Mouse (Mus musculus): ENCODE measurements around the gene Snx13. TPM values are rescaled to one million over a fixed set of nuclear protein-coding genes. Genes with fewer than 3 reads are reported as not detected.

Gene Snx13
- 5.3 and 7.4 TPM in 2 replicates for polyA plus RNA-seq (2012; rRNA removed)

GRCm38 (mm10) chr12:35046999-35047319 is at the start of gene Snx13:
Gene Snx13 (plus strand): TSS chr12:35047186.
- WGBS: under 1% methylated on average over 51 of the region's 51 CpGs
- no peak for DNase-seq (ENCODE audit: low read depth, low spot score)

- DNase-seq (ENCODE audit: low read depth, low spot score): peak; percentile 64
- 21% methylated on average over 3 of the region's 3 CpGs for WGBS
These were observed 49.3 kb upstream of the Snx13 start for GRCm38 (mm10) chr12:34997597-34998182.

GRCm38 (mm10) chr12:34998778-34999467 is 48.1 kb upstream of the Snx13 start:
- 85% methylated on average over 12 of the region's 12 CpGs for WGBS
- DNase-seq (ENCODE audit: low read depth, low spot score): no peak

GRCm38 (mm10) chr12:35000323-35000722 is 46.7 kb upstream of the Snx13 start:
- WGBS: 65% methylated on average over 4 of the region's 4 CpGs
- no peak for DNase-seq (ENCODE audit: low read depth, low spot score)

GRCm38 (mm10) chr12:35005748-35006147 is 41.2 kb upstream of the Snx13 start:
- DNase-seq (ENCODE audit: low read depth, low spot score): no peak

GRCm38 (mm10) chr12:35007851-35008250 is 39.1 kb upstream of the Snx13 start:
- WGBS: 95% methylated on average over 1 of the region's 1 CpGs
- no peak for DNase-seq (ENCODE audit: low read depth, low spot score)

- 69% methylated on average over 11 of the region's 11 CpGs for WGBS
- no peak for DNase-seq (ENCODE audit: low read depth, low spot score)
These were observed 38.4 kb upstream of the Snx13 start for GRCm38 (mm10) chr12:35008340-35009137.

GRCm38 (mm10) chr12:35011462-35011861 is 35.5 kb upstream of the Snx13 start:
- DNase-seq (ENCODE audit: low read depth, low spot score): no peak
- WGBS: 80% methylated on average over 1 of the region's 1 CpGs

- WGBS: 81% methylated on average over 2 of the region's 2 CpGs
These were observed 33.0 kb upstream of the Snx13 start for GRCm38 (mm10) chr12:35013950-35014349.

GRCm38 (mm10) chr12:35016056-35016455 is 30.9 kb upstream of the Snx13 start:
- no peak for DNase-seq (ENCODE audit: low read depth, low spot score)
- WGBS: 31% methylated on average over 3 of the region's 3 CpGs

More at GRCm38 (mm10) chr12:35013950-35014349, 33.0 kb upstream of the Snx13 start:
- DNase-seq (ENCODE audit: low read depth, low spot score): no peak

- WGBS: 36% methylated on average over 9 of the region's 9 CpGs
- peak; percentile 90 for DNase-seq (ENCODE audit: low read depth, low spot score)
These were observed 30.3 kb upstream of the Snx13 start for GRCm38 (mm10) chr12:35016481-35017250.

GRCm38 (mm10) chr12:35018679-35019237 is 28.2 kb upstream of the Snx13 start:
- WGBS: 66% methylated on average over 9 of the region's 9 CpGs

GRCm38 (mm10) chr12:35021285-35021684 is 25.7 kb upstream of the Snx13 start:
- DNase-seq (ENCODE audit: low read depth, low spot score): no peak
- 29% methylated on average over 9 of the region's 9 CpGs for WGBS

More at GRCm38 (mm10) chr12:35018679-35019237, 28.2 kb upstream of the Snx13 start:
- no peak for DNase-seq (ENCODE audit: low read depth, low spot score)

GRCm38 (mm10) chr12:35022066-35022465 is 24.9 kb upstream of the Snx13 start:
- DNase-seq (ENCODE audit: low read depth, low spot score): no peak
- WGBS: 25% methylated on average over 10 of the region's 10 CpGs

GRCm38 (mm10) chr12:35025916-35026432 is 21.0 kb upstream of the Snx13 start:
- 27% methylated on average over 4 of the region's 4 CpGs for WGBS
- no peak for DNase-seq (ENCODE audit: low read depth, low spot score)

GRCm38 (mm10) chr12:35027533-35027932 is 19.5 kb upstream of the Snx13 start:
- no peak for DNase-seq (ENCODE audit: low read depth, low spot score)
- WGBS: 49% methylated on average over 1 of the region's 1 CpGs

GRCm38 (mm10) chr12:35038668-35039570 is 8.1 kb upstream of the Snx13 start:
- no peak for DNase-seq (ENCODE audit: low read depth, low spot score)
- WGBS: 17% methylated on average over 14 of the region's 14 CpGs

- DNase-seq (ENCODE audit: low read depth, low spot score): no peak
- WGBS: 23% methylated on average over 5 of the region's 5 CpGs
These were observed 7.4 kb upstream of the Snx13 start for GRCm38 (mm10) chr12:35039571-35039936.

Measured in large intestine, adult 2 months (tissue).